Mouse (Mus musculus): ENCODE measurements around the gene Zdhhc6.

Gene Zdhhc6

GRCm38 (mm10) chr19:55256156-55256555, 59.7 kb downstream of the Zdhhc6 start:
- DNase-seq, result peak; percentile 71

- DNase-seq, result no peak
These were observed 61.3 kb downstream of the Zdhhc6 start for GRCm38 (mm10) chr19:55254513-55255016.

DNA sequence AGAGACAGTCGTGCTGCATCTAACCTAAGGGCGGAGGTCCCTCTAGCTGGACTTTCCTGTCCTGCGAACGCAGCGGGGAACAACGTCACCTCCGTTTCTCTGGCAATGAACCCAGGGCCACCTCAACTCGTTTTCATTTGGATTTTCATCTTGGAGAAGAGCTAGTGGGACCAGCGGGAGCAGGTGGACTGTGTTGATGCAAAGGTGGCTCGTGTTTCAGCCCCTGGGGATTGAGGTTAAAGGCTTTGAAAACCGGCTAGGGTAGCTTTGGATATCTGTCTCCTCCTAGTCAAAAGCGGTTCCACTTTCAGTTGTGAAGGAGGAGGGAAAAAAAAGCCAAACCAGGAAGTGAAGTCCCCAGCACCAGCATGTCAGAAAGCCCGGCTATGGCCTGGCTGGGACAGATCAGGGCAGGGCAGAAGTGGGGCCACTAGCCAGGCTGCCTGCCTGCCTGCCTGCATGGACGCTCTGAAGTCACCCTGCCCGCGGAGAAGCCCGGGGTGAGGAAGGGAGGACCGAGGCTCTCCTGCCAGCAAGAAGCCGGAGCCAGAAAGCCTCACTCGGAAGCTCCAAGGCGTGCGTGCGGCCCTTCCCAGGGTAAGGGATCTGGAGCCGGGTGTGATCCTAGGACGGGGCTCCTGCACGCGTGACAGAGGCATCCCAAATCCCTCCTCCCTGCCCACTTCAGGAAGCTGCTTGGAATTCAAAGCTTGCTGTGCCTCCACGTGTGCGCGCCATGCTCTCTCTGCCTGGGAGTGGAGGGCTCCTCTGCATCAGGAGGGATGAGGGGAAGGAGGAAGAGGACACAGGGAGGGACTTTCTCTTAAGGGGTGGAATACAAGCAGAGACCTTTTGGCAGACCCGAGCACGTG, 62.0 kb downstream of the Zdhhc6 start:
- DNase-seq, result peak; percentile 72

- DNase-seq, result no peak
These were observed 62.6 kb downstream of the Zdhhc6 start for GRCm38 (mm10) chr19:55253239-55253569.

- DNase-seq, result no peak
These were observed 64.3 kb downstream of the Zdhhc6 start, which contains the start of gene Acsl5 for GRCm38 (mm10) chr19:55251383-55252124. TSS of gene Acsl5 (plus strand) at chr19:55251938.

DNA sequence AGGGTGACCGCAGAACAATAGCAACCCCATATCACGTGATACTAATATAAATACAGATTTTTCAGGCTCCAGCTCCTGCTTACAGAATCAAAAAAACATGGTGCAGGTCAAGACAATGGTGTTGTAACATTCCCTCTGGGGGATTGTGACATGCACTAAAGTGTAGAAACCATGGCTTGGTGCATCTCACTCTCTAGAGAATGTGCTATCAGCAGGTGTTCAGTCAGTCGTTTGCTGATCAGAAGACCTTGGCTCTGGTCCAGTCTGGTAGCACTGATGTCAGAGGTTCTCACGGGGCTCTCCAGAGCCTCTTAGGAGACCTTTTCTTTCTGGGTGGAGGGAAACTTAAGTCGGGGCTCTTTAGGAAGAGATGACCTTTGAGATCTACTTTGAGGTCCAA, 65.4 kb downstream of the Zdhhc6 start:
- DNase-seq, result no peak

DNA sequence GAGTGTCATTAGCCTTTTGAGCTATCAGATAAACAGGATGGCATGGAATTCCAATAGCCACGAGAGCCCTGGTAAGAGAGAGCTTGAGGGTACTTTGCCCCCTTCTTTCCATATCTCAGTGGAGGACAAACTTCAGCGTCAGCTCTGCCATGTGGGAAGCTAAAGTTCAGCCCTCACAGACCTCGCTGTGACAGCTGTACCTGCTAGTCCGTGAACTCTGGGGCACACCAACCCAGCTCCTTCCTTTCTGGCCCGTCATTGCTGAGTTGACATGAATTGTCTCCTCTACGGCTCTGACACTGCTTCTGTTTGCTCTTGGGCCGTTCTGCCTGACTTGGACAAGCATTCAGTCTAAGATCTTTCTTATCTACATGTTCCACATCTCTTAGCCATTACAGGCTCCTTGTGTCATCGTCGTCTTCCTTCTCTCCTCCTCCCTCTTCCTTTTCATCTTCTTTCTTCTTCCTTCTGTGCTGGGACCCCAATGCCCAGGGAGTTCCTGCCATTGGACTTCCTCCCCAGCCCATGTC, 67.8 kb downstream of the Zdhhc6 start:
- DNase-seq, result no peak

- no peak for DNase-seq
These were observed 68.3 kb downstream of the Zdhhc6 start for GRCm38 (mm10) chr19:55247563-55247962.

DNA sequence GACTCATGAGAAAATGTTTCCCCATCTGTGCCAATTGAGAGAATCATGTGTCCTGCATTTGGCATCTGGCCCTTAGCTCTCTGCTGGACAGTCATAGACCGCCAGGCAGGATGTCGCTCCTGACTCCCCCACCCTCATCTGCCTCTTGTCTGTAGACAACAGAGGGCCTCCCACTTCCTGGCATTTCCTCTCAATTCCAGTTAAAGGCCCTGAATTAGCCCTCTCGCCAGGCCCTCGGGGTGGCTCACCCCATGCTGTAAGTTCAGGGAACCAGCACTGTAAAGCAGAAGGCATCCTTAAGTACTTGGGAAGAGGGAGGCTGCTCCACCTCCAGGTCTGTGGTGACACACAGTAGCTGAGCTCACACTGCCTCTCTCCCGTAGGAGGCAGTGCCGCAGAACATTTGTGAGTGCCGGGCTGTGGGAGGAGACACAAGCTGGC, 71.0 kb downstream of the Zdhhc6 start:
- DNase-seq, result peak; percentile 81

GRCm38 (mm10) chr19:55241186-55241645, 74.6 kb downstream of the Zdhhc6 start, which contains the start of gene Gucy2g:
TSS of gene Gucy2g (minus strand) at chr19:55241236.
- DNase-seq, result no peak

DNA sequence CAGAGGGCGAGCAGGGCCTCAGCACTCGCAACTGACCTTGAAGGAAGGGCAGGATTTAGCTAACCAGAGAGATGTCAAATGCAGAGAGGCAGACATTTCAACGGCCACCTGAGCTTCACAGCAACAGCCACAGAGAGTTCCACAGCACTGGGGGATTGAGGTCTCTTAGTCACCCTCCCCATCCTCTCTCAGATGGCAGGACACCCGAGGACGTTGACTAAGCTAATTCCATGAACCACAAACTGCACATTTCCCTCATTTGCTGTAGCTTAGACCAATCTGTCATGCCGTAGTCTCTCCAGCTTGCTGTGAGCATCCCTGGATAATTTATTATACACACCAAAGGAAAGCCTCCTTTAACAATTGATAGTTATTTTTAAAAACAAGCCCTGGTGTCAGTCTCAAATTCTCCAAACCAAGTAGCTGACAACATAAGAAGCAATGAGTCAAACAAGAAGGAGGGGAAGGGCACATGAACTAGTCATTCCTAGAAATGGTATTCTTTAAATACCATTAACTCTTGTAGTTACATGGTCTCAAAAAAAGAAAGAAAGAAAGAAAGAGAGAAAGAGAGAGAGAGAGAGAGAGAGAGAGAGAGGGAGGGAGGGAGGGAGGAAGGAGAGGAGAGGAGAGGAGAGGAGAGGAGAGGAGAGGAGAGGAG, 75.9 kb downstream of the Zdhhc6 start:
- no peak for DNase-seq

- peak; percentile 70 for DNase-seq
These were observed 79.3 kb downstream of the Zdhhc6 start for GRCm38 (mm10) chr19:55236564-55236963.

DNA sequence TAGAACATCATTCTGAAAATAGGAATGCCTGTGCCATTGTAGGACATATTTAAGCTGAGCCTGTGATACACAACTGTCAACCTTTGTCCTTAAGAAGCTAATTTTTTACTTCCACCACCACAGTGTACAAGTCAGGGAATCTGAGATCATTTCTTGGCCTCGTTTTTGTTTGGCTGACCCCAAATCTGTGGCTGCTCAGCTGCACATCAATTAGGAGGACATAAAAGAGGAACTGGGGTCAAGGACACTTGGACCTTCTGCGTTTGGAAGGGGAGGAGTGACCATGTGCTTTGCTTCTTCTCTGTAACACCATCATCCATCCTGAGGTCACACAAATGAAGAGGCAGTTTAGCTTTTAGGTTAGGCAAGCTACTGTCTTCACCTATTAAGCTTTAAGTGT, 79.8 kb downstream of the Zdhhc6 start:
- no peak for DNase-seq

DNA sequence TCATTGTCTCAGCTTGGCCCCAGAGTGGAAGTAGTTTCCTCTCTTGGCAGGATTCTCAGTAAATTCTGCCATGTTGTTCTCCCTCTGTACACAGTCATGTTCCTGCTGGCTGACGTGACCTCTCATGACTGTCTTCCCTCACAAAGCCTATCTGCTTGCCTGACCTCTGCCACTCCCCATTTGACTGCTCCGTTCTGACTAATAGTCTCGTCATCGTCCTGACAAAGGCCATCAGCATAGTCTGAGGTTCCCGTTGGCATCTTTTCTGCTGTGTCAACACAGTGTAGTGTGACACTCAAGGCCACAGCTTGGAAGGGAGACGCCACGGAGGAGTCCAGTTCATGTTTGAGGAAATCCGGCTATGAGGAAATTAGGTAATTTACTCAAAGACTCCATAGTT, 83.7 kb downstream of the Zdhhc6 start:
- no peak for DNase-seq

GRCm38 (mm10) chr19:55231081-55231480, 84.8 kb downstream of the Zdhhc6 start:
- DNase-seq, result peak; percentile 68

- no peak for DNase-seq
These were observed 88.7 kb downstream of the Zdhhc6 start for GRCm38 (mm10) chr19:55227135-55227534.

DNA sequence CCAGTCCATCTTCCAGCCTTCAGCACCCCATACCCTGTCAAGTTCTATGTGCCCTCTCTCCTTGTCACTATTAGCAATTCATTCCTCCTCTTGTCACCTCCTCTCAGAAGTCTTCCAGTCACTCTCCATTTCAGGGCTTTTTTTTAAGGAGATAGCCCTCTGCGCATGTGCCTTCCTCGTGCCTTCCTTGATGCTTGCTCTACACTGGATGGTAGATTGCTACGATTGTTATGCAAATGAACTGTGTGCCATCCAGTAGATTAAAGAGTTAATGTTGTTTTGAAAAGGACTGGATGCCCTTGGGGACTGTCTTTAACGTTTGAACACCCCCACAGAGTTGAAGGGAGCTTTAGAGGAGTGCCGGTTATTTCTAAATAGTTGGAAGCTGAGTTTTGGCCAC, 89.2 kb downstream of the Zdhhc6 start:
- DNase-seq, result no peak

GRCm38 (mm10) chr19:55222268-55222667, 93.6 kb downstream of the Zdhhc6 start:
- no peak for DNase-seq

Data from right cerebral cortex, adult 18-20 months (tissue).